Mouse (Mus musculus): ENCODE measurements at regions not wholly inside any gene's neighbourhood (a gene's known extent, or its start where the extent isn't known, plus 50 kb on each side); places are given as distances from the start of the nearest gene placed in this dataset.

- in situ Hi-C loops (cut with MboI) = no loop called here
Measured at GRCm38 (mm10) chr9:41833408-41833807, 290.7 kb downstream of the Sorl1 start.

- in situ Hi-C loops (cut with MboI) = no loop called here
Measured at GRCm38 (mm10) chr9:41827356-41827755, 296.7 kb downstream of the Sorl1 start.

GRCm38 (mm10) chr9:41821401-41821800, 302.7 kb downstream of the Sorl1 start:
- in situ Hi-C loops (cut with MboI) = no loop called here

- in situ Hi-C loops (cut with MboI) = no loop called here
Measured at GRCm38 (mm10) chr9:41817740-41818461, 306.2 kb downstream of the Sorl1 start.

GRCm38 (mm10) chr9:41815921-41816320, 308.2 kb downstream of the Sorl1 start:
- in situ Hi-C loops (cut with MboI) = no loop called here

GRCm38 (mm10) chr9:41809291-41809690, 314.8 kb downstream of the Sorl1 start:
- in situ Hi-C loops (cut with MboI) = no loop called here

- in situ Hi-C loops (cut with MboI) = no loop called here
Measured at GRCm38 (mm10) chr9:41808791-41809190, 315.3 kb downstream of the Sorl1 start.

GRCm38 (mm10) chr9:41806289-41806621, 317.8 kb downstream of the Sorl1 start:
- in situ Hi-C loops (cut with MboI) = no loop called here

- in situ Hi-C loops (cut with MboI) = no loop called here
Measured at GRCm38 (mm10) chr9:41805491-41806288, 318.4 kb downstream of the Sorl1 start.

- in situ Hi-C loops (cut with MboI) = no loop called here
Measured at GRCm38 (mm10) chr9:41804711-41805331, 319.3 kb downstream of the Sorl1 start.

- in situ Hi-C loops (cut with MboI) = no loop called here
Measured at GRCm38 (mm10) chr9:41803680-41804460, 320.2 kb downstream of the Sorl1 start.

GRCm38 (mm10) chr9:41801376-41801775, 322.7 kb downstream of the Sorl1 start:
- in situ Hi-C loops (cut with MboI) = no loop called here

- in situ Hi-C loops (cut with MboI) = no loop called here
Measured at GRCm38 (mm10) chr9:41792830-41793213, 331.3 kb downstream of the Sorl1 start.

- in situ Hi-C loops (cut with MboI) = no loop called here
Measured at GRCm38 (mm10) chr9:41792173-41792829, 331.8 kb downstream of the Sorl1 start.

GRCm38 (mm10) chr9:41791501-41792172, 332.5 kb downstream of the Sorl1 start:
- in situ Hi-C loops (cut with MboI) = no loop called here

- in situ Hi-C loops (cut with MboI) = no loop called here
Measured at GRCm38 (mm10) chr9:41785131-41785530, 339.0 kb downstream of the Sorl1 start.

- in situ Hi-C loops (cut with MboI) = no loop called here
Measured at GRCm38 (mm10) chr9:41772281-41772902, 351.7 kb downstream of the Sorl1 start.

GRCm38 (mm10) chr9:41771276-41771675, 352.8 kb downstream of the Sorl1 start:
- in situ Hi-C loops (cut with MboI) = no loop called here

- in situ Hi-C loops (cut with MboI) = no loop called here
Measured at GRCm38 (mm10) chr9:41768316-41768715, 355.8 kb downstream of the Sorl1 start.

- in situ Hi-C loops (cut with MboI) = no loop called here
Measured at GRCm38 (mm10) chr9:41766533-41766920, 357.6 kb downstream of the Sorl1 start.
